Mouse (Mus musculus) C2C12 (cell line): ENCODE measurements at regions not wholly inside any gene's neighbourhood (a gene's known extent, or its start where the extent isn't known, plus 50 kb on each side); places are given as distances from the start of the nearest gene placed in this dataset.
A peak's percentile ranks its signal among the peaks of the same experiment; 100 is the strongest.

Source experiments
- H3K27me3 ChIP-seq: one replicate; pipeline ENCODE4 v1.6.1; 2011; ENCODE audit not compliant: control insufficient read depth, insufficient read depth, insufficient read length
- H3K36me3 ChIP-seq: one replicate; pipeline ENCODE4 v1.6.1; 2011; ENCODE audit not compliant: control insufficient read depth, insufficient read depth
- H3K4me3 ChIP-seq: one replicate; pipeline ENCODE4 v1.5.1; 2011; ENCODE audit warnings: mild to moderate bottlenecking, control low read depth; ENCODE audit not compliant: poor library complexity, insufficient read depth, severe bottlenecking
- H3K79me2 ChIP-seq: one replicate; pipeline ENCODE4 v1.6.1; 2011; ENCODE audit not compliant: control insufficient read depth, insufficient read depth
- H3K79me3 ChIP-seq: one replicate; pipeline ENCODE4 v1.6.1; 2011; ENCODE audit warnings: low read depth, control low read depth
- H3ac ChIP-seq: one replicate; pipeline ENCODE3; 2011; ENCODE audit warnings: low read depth; ENCODE audit not compliant: control insufficient read depth, insufficient read length
- CEBPB ChIP-seq: IDR thresholded peaks from one replicate; pipeline ENCODE4 v1.6.1; 2011; ENCODE audit warnings: low read depth, mild to moderate bottlenecking, control low read depth, moderate library complexity
- CTCF ChIP-seq: IDR thresholded peaks from one replicate; pipeline ENCODE4 v1.5.1; 2011; ENCODE audit not compliant: control insufficient read depth, insufficient read depth, insufficient read length
- FOSL1 ChIP-seq: IDR thresholded peaks from one replicate; pipeline ENCODE4 v1.8.0; 2011; ENCODE audit warnings: mild to moderate bottlenecking, low read length; ENCODE audit not compliant: poor library complexity, insufficient read depth, severe bottlenecking
- MAX ChIP-seq: IDR thresholded peaks from one replicate; pipeline ENCODE4 v1.6.1; 2011; ENCODE audit warnings: mild to moderate bottlenecking, control low read depth
- MYOD1 ChIP-seq: IDR thresholded peaks from one replicate; pipeline ENCODE4 v1.6.1; 2011; ENCODE audit warnings: low read depth; ENCODE audit not compliant: control insufficient read depth, insufficient read length
- MYOG ChIP-seq: IDR thresholded peaks from one replicate; pipeline ENCODE4 v1.6.1; 2011; ENCODE audit not compliant: control insufficient read depth, insufficient read length; ENCODE audit errors: extremely low read depth
- USF1 ChIP-seq: IDR thresholded peaks from one replicate; pipeline ENCODE4 v1.6.1; 2011; ENCODE audit warnings: low read depth, mild to moderate bottlenecking, control low read depth, moderate library complexity

DNA sequence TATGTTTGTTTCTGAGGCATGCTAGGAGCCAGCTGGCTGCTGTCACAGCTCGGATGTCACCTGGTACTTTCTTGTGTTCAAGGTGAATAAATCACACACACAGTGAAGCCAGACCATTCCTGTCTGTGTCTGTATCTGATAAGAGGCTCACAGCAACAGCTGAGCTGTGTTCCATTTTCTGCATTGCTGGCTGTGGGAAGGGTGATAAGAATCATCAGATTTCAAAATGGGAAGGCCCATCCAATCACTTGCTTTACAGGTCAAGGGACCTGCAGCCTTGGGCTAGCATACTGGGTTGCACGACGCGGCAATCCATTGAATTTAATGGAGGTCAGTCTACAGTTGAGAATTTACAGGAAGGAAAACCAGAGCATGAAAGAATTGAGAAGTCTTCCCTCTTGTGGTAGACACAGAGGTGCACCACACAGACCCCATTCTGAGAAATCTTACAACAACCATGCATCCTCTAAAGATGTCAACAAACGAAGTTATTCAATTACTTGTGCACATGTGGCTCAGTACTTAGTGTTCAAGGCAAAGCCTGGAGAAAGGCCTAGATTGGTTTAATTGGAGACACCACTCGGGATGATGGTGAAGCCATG is 135.2 kb downstream of the Gm12728 start:
- Histone ChIP-seq H3K36me3 (no peaks in the 10 kb centered on the region), H3K4me3 (no peak overlapping the region), H3ac (no peak overlapping the region), H3K79me3 (no peaks in the 10 kb centered on the region), H3K27me3 (no peaks in the 10 kb centered on the region), H3K79me2 (no peaks in the 10 kb centered on the region)
- no peak for TF ChIP-seq CEBPB
- TF ChIP-seq FOSL1 = no peak
- no peak for TF ChIP-seq MAX
- TF ChIP-seq CTCF = no peak
- no peak for TF ChIP-seq USF1
- TF ChIP-seq MYOD1 = no peak
- TF ChIP-seq MYOG = no peak

DNA sequence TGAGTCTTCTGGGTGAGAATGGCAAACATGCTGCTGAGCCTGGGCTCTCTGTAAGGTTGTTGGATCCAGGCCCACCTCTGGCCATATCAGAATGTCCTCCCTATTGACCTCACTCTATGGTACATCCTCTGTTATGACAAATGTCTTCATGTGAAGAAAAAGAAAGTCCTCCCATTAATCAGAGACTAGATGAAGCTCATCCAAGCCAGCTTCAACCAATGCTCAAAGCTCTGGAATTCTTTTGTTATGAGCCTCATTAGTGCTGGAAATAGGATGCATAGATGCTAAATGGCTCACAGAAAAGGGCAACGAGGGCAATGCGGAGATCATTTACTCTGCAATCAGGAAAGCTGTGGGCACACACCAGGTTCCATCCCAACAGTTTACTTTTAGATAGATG is 135.8 kb downstream of the Gm12728 start:
- no peaks in the 10 kb centered on the region for H3K79me3 ChIP-seq
- no peaks in the 10 kb centered on the region for H3K79me2 ChIP-seq
- H3K27me3 ChIP-seq = no peaks in the 10 kb centered on the region
- H3K4me3 ChIP-seq = no peak overlapping the region
- no peak overlapping the region for H3ac ChIP-seq
- H3K36me3 ChIP-seq = no peaks in the 10 kb centered on the region
- no peak for TF ChIP-seq MYOD1

DNA sequence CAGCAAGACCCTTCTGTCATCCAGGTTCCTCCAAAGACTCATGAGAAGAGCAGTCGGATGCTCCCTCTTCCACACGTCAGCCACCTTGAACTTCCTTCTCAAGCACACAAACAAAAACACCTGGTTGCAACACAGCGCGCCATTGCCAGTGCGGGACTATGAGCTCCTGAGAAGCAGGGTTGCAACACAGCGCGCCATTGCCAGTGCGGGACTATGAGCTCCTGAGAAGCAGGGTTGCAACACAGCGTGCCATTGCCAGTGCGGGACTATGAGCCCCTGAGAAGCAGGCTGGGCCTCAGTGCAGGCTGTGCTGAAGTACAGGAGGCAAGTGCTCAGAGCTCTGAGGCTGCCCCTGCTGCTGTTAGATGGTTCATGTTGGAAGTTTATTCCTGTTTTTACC is 140.0 kb downstream of the Gm12728 start:
- no peaks in the 10 kb centered on the region for H3K36me3 ChIP-seq
- no peak overlapping the region for H3K4me3 ChIP-seq
- no peak for TF ChIP-seq CTCF
- TF ChIP-seq FOSL1 = no peak
- TF ChIP-seq MYOD1 = no peak
- TF ChIP-seq CEBPB = no peak
- TF ChIP-seq MYOG = no peak
- TF ChIP-seq USF1 = no peak
- TF ChIP-seq MAX = no peak

DNA sequence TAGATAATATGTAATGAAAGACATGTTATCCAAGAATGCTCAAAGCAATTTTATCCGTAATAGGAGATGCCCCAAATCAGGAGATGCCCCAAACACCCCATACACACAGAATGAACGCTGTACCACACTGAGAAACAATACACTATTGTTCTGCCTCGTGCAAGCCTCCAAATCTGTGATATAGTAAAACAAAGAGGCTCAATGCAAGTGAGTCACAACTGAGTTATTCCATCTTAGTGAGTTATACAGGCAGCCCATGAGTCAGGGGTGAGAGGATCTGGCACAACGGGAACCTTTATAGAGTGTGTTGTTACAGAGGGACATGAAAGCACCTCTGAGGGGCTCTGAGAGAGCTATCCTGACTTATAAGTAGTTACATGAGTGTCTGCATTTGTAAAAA is 145.3 kb downstream of the Gm12728 start:
- H3K79me3 ChIP-seq = no peaks in the 10 kb centered on the region

More for the DNA sequence above, 140.0 kb downstream of the Gm12728 start:
- Histone ChIP-seq H3K27me3 (no peaks in the 10 kb centered on the region), H3K79me2 (no peaks in the 10 kb centered on the region), H3K79me3 (no peaks in the 10 kb centered on the region), H3ac (no peak overlapping the region)

DNA sequence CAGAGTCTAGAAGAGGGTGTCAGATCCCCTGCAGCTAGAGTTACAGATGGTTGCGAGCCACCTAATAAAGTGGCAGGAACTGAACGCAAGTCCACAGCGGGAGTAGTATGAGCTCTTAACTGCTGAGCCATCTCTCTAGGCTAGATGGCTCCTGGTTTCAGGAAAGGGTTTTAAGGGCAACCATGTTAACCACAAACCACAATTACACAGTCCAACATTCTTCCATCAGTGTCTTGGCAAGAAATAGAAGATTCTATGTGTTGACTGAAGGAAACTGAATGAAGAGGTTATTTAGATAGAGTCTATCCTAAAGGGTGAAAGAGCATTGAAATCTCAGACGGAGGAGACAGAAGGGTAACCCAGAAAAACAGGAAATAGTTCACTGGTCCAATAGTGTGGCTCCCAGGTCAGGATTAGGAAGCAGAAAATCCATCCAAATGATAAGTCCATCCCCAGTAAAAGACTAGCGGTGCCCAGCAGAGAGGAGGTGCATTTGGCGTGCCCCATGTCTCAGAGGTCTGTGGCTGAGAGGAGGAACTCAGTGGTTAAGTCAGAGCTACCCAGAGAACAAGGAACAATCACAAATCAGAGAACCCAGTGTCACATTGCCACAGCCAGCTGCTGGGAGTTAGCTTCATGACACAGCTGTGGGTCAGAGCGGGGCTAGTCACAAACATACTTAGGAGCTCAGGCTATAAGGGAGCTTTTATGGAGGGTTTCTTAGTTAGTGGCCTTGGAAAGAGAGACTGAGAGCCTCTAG is 147.3 kb downstream of the Gm12728 start:
- no peak overlapping the region for H3K4me3 ChIP-seq
- H3K27me3 ChIP-seq = no peaks in the 10 kb centered on the region
- TF ChIP-seq MAX = peak; percentile 38
- peak; percentile 21 for TF ChIP-seq USF1
- no peak for TF ChIP-seq CEBPB
- peak; percentile 86 for TF ChIP-seq MYOD1
- peak; percentile 24 for TF ChIP-seq FOSL1
- TF ChIP-seq MYOG = no peak
- TF ChIP-seq CTCF = no peak
- H3K79me2 ChIP-seq = no peaks in the 10 kb centered on the region
- H3ac ChIP-seq = no peak overlapping the region
- H3K36me3 ChIP-seq = no peaks in the 10 kb centered on the region
- H3K79me3 ChIP-seq = no peaks in the 10 kb centered on the region

More for the DNA sequence above, 145.3 kb downstream of the Gm12728 start:
- H3K4me3 ChIP-seq = no peak overlapping the region
- no peaks in the 10 kb centered on the region for H3K27me3 ChIP-seq
- no peak for TF ChIP-seq CTCF
- TF ChIP-seq MAX = peak; percentile 90
- TF ChIP-seq FOSL1 = peak; percentile 90
- TF ChIP-seq MYOG = no peak
- no peak for TF ChIP-seq USF1
- peak; percentile 10 for TF ChIP-seq CEBPB
- TF ChIP-seq MYOD1 = peak; percentile 1
- no peaks in the 10 kb centered on the region for H3K36me3 ChIP-seq
- no peak overlapping the region for H3ac ChIP-seq
- no peaks in the 10 kb centered on the region for H3K79me2 ChIP-seq
